Mouse (Mus musculus): ENCODE measurements around the gene Soat2. TPM values are rescaled to one million over a fixed set of nuclear protein-coding genes. Genes with fewer than 3 reads are reported as not detected.

The Soat2 gene
- total RNA-seq, 4 experiments from 2014 or later = 0.26 to 0.27 TPM; not detected in 2

Other genes starting within 250 kb of the Soat2 start
- gene Krt4, start 225.8 kb upstream of the Soat2 start, total RNA-seq (2022) = not detected
- gene Krt79, start 210.2 kb upstream of the Soat2 start, total RNA-seq (2022) = not detected
- not detected for gene Krt78, start 196.2 kb upstream of the Soat2 start, total RNA-seq (2022)
- gene Krt8, start 146.0 kb upstream of the Soat2 start, total RNA-seq (2022) = under 1 TPM; 0.17 to 0.95 (median 0.23) TPM
- gene Krt18, start 122.3 kb upstream of the Soat2 start, total RNA-seq (2022) = 1 to 10 TPM in 2 of 4 experiments, under 1 TPM in 2; 0.26 to 2.5 (median 1.3) TPM
- 100 to 1,000 TPM; 191 to 203 (median 200) TPM for gene Eif4b, start 76.8 kb upstream of the Soat2 start, total RNA-seq (2022)
- gene Tns2, start 50.1 kb upstream of the Soat2 start, total RNA-seq (2022) = 10 to 100 TPM; 23.3 to 29.5 (median 24.3) TPM
- 100 to 1,000 TPM; 147 to 167 (median 161) TPM for gene Spryd3, start 14.3 kb upstream of the Soat2 start, total RNA-seq (2022)
- 10 to 100 TPM; 42.4 to 49.5 (median 45.5) TPM for gene Igfbp6, start 6.2 kb upstream of the Soat2 start, total RNA-seq (2022)
- 10 to 100 TPM; 72.4 to 79.4 (median 73.1) TPM for gene Zfp740, start 52.7 kb downstream of the Soat2 start, total RNA-seq (2022)
- 10 to 100 TPM; 24.6 to 38.7 (median 31.1) TPM for gene Csad, start 54.2 kb downstream of the Soat2 start, total RNA-seq (2022)
- 1 to 10 TPM in 2 of 4 experiments, under 1 TPM in 2; 0.23 to 2.9 (median 1.7) TPM for gene Itgb7, start 81.4 kb downstream of the Soat2 start, total RNA-seq (2022)
- 10 to 100 TPM; 13.5 to 16.8 (median 16.3) TPM for gene Rarg, start 107.0 kb downstream of the Soat2 start, total RNA-seq (2022)
- gene Gm9918, start 120.0 kb downstream of the Soat2 start, total RNA-seq (2022) = not detected
- gene Mfsd5, start 128.9 kb downstream of the Soat2 start, total RNA-seq (2022) = 10 to 100 TPM; 38.3 to 48.5 (median 42.1) TPM
- 1 to 10 TPM in 3 of 4 experiments, under 1 TPM in 1; 0.91 to 1.5 (median 1.2) TPM for gene Espl1, start 145.7 kb downstream of the Soat2 start, total RNA-seq (2022)
- gene Pfdn5, start 175.6 kb downstream of the Soat2 start, total RNA-seq (2022) = 100 to 1,000 TPM; 457 to 497 (median 483) TPM
- gene Myg1, start 181.2 kb downstream of the Soat2 start, total RNA-seq (2022) = 10 to 100 TPM; 59.3 to 63.4 (median 61.9) TPM
- gene Aaas, start 200.2 kb downstream of the Soat2 start, total RNA-seq (2022) = 10 to 100 TPM; 20.1 to 25.3 (median 22.2) TPM
- gene Sp7, start 216.7 kb downstream of the Soat2 start, total RNA-seq (2022) = 1 to 10 TPM in 2 of 4 experiments, under 1 TPM in 2; 0.82 to 1.6 (median 1.0) TPM

All from left cerebral cortex, adult 8-10 months (tissue).